Mouse (Mus musculus) embryonic facial prominence, embryonic 14.5 days (tissue): Measurements from ENCODE around the gene Clca3a1. TPM values are rescaled to one million over a fixed set of nuclear protein-coding genes. Genes with fewer than 3 reads are reported as not detected.

ENCODE experiments used
- polyA plus RNA-seq: library from polyadenylated mRNA; unstranded; fragments of >200 nt; fragmentation: Nextera tagmentation; extraction: Ambion mirVana; gene quantifications from 2 replicates; pipeline ENCODE4 v1.2.1, GENCODE M21; 2014

Gene Clca3a1
- polyA plus RNA-seq, 1 experiment from 2014 or later, result 1.9 TPM

Other genes with a start within 250 kb of the Clca3a1 start
- 13.7 and 14.4 TPM in 2 replicates for gene Hs2st1, start 190.8 kb downstream of the Clca3a1 start, polyA plus RNA-seq
- 552 and 561 TPM in 2 replicates for gene Selenof, start 190.7 kb downstream of the Clca3a1 start, polyA plus RNA-seq
- gene Sh3glb1, start 40.6 kb downstream of the Clca3a1 start, polyA plus RNA-seq, result 146 and 157 TPM in 2 replicates
- gene Clca3a2, start 58.5 kb upstream of the Clca3a1 start, polyA plus RNA-seq, result 0.51 and 1.4 TPM in 2 replicates
- 0.20 and 0.28 TPM in 2 replicates for gene Clca3b, start 88.4 kb upstream of the Clca3a1 start, polyA plus RNA-seq
- gene Clca4b, start 171.6 kb upstream of the Clca3a1 start, polyA plus RNA-seq, result not detected in 2 replicates
- not detected in 2 replicates for gene Clca4a, start 214.1 kb upstream of the Clca3a1 start, polyA plus RNA-seq